40 mouse cellular contexts compared by ENCODE assay signal in genomic region chr9:114573528-114573927, GRCm38 (mm10). TPM values are rescaled to one million over a fixed set of nuclear protein-coding genes. Genes with fewer than 3 reads are reported as not detected.
A peak's percentile ranks its signal among the peaks of the same experiment; 100 is the strongest.
DNase-seq lines count a peak whose midpoint lies in the region; ATAC-seq lines count a peak whose summit lies in the region.
"Had no signal": no experiment of that assay in that cellular context is flagged by ENCODE, and none has a peak within 500 bp of the region (broad histone marks: within the 10 kb centered on the region; RNA-seq: fewer than 3 reads in every experiment).

No protein-coding gene starts in this region.

- H3K4me3 ChIP-seq in forebrain, embryonic 12.5 days (replicated peaks): no peak overlapping the region
- H3K4me3 ChIP-seq: embryonic facial prominence, embryonic 13.5 days; forebrain, embryonic 10.5 days; layer of hippocampus, adult 2 months; midbrain, embryonic 12.5 days; myocyte; neural tube, embryonic 13.5 days had no signal

- no peak overlapping the region for H3K27ac ChIP-seq in forebrain, embryonic 12.5 days
- H3K27ac ChIP-seq: embryonic facial prominence, embryonic 13.5 days; forebrain, embryonic 10.5 days; hindbrain, postnatal 0 days; layer of hippocampus, adult 2 months; liver, embryonic 14.5 days; midbrain, embryonic 12.5 days; neural tube, embryonic 13.5 days had no signal

- peak; percentile 10 for DNase-seq in thymus, postnatal 14 days
- no peak for DNase-seq in thymus, postnatal 25 days
- no peak for DNase-seq in left cerebral cortex, adult 8-10 months (ENCODE audit: low spot score in 2 of 2)
- no peak for DNase-seq in heart, postnatal 14 days
- DNase-seq: adrenal gland, postnatal 25 days; B cell, adult 2 months; cerebellum, adult 11-12 months; cerebellum, adult 9-11 months; kidney, adult 9 months; kidney, postnatal 14 days; layer of hippocampus, postnatal 36 days; liver; lung, adult 2 months; lung, postnatal 10 days; thymus, postnatal 36 days had no signal

- intact Hi-C loops in heart, postnatal 14 days (cut with DNase I): no loop called here

- no peak overlapping the region for H3K4me2 ChIP-seq in forebrain, embryonic 12.5 days
- H3K4me2 ChIP-seq: embryonic facial prominence, embryonic 13.5 days; midbrain, embryonic 12.5 days; neural tube, embryonic 13.5 days had no signal

- no peaks in the 10 kb centered on the region for H3K36me3 ChIP-seq in forebrain, embryonic 12.5 days (replicated peaks)
- H3K36me3 ChIP-seq: embryonic facial prominence, embryonic 13.5 days; forebrain, embryonic 10.5 days; midbrain, embryonic 12.5 days; neural tube, embryonic 13.5 days had no signal

- no peaks in the 10 kb centered on the region for H3K4me1 ChIP-seq in forebrain, embryonic 12.5 days
- H3K4me1 ChIP-seq: embryonic facial prominence, embryonic 13.5 days; forebrain, embryonic 10.5 days; midbrain, embryonic 12.5 days; neural tube, embryonic 13.5 days had no signal

- H3K27me3 ChIP-seq in forebrain, embryonic 12.5 days: no peaks in the 10 kb centered on the region
- H3K27me3 ChIP-seq: embryonic facial prominence, embryonic 13.5 days; midbrain, embryonic 12.5 days; neural tube, embryonic 13.5 days; Patski had no signal

- WGBS in forebrain, embryonic 12.5 days: 72% methylated on average over 5 of the region's 5 CpGs

- no peaks in the 10 kb centered on the region for H3K9me3 ChIP-seq in forebrain, embryonic 12.5 days
- H3K9me3 ChIP-seq: embryonic facial prominence, embryonic 13.5 days; forebrain, embryonic 10.5 days; midbrain, embryonic 12.5 days; neural tube, embryonic 13.5 days had no signal

- ATAC-seq in activated CD4-positive, CD25-positive, alpha-beta regulatory T cell, adult 4 months: peak; percentile 52
- ATAC-seq in megakaryocyte progenitor cell, adult 5-6 weeks (replicated peaks; ENCODE audit: poor library complexity): 0 out of 2 replicates have a peak, but pooled peaks have one; percentile 34
- ATAC-seq in forebrain, embryonic 12.5 days (ENCODE audit: low FRiP score): no peak
- ATAC-seq: forebrain, embryonic 16.5 days; hindbrain, postnatal 0 days; intestine, postnatal 0 days; Patski had no signal

- H3K9ac ChIP-seq in forebrain, embryonic 12.5 days: no peak overlapping the region
- H3K9ac ChIP-seq: embryonic facial prominence, embryonic 13.5 days; liver, embryonic 14.5 days; midbrain, embryonic 12.5 days; neural tube, embryonic 13.5 days had no signal

RNA-seq across cellular contexts. Expression of gene Trim71, which starts 9.4 kb away (rescaled TPM):
- polyA plus RNA-seq in activated CD4-positive, CD25-positive, alpha-beta regulatory T cell, adult 4 months (2017; shearing (Covaris generic)): under 1 TPM in 1 of 2 experiments, not detected in 1; 0.07 TPM
- total RNA-seq in megakaryocyte progenitor cell, adult 5-6 weeks (2015): 0.02 TPM in 1 of 2 replicates, not detected in the other
- total RNA-seq in megakaryocyte progenitor cell, adult 5-6 weeks (2017): not detected in 2 replicates
- total RNA-seq in left cerebral cortex, adult 8-10 months (2022): under 1 TPM; 0.46 to 0.67 (median 0.59) TPM
- polyA plus RNA-seq in forebrain, embryonic 12.5 days (2016; fragmentation: Nextera tagmentation; extraction: Ambion mirVana): 0.36 and 0.52 TPM in 2 replicates
- not detected for total RNA-seq in heart, postnatal 14 days (2021)
- total RNA-seq: adrenal gland, adult 18-20 months; gastrocnemius, adult 8-10 months; heart, postnatal 25 days; MEL had no signal
- polyA plus RNA-seq: heart, embryonic 14.5 days; Patski had no signal

RNA-seq across cellular contexts. Expression of gene C130032M10Rik, which starts 58.0 kb away (rescaled TPM):
- not detected for polyA plus RNA-seq in activated CD4-positive, CD25-positive, alpha-beta regulatory T cell, adult 4 months (2017; shearing (Covaris generic))
- total RNA-seq in megakaryocyte progenitor cell, adult 5-6 weeks (2015): not detected in 2 replicates
- not detected in 2 replicates for total RNA-seq in megakaryocyte progenitor cell, adult 5-6 weeks (2017)
- total RNA-seq in left cerebral cortex, adult 8-10 months (2022): not detected
- polyA plus RNA-seq in forebrain, embryonic 12.5 days (2016; fragmentation: Nextera tagmentation; extraction: Ambion mirVana): not detected in 2 replicates
- not detected for total RNA-seq in heart, postnatal 14 days (2021)
- total RNA-seq: adrenal gland, adult 18-20 months; adrenal gland, postnatal 25 days; gastrocnemius, adult 8-10 months; gastrocnemius, postnatal 4 days; heart, postnatal 25 days; hindbrain, postnatal 0 days; layer of hippocampus, adult 2 months; layer of hippocampus, postnatal 36 days; left cerebral cortex, postnatal 14 days; MEL; midbrain, postnatal 0 days had no signal
- polyA plus RNA-seq: forebrain, embryonic 16.5 days; hindbrain, embryonic 11.5 days; hindbrain, postnatal 0 days; intestine, postnatal 0 days; liver, embryonic 14.5 days; lung, adult 2 months; midbrain, postnatal 0 days; neural tube, embryonic 13.5 days; Patski; stomach, embryonic 14.5 days; testis, adult 2 months had no signal
